Mouse (Mus musculus): Measurements from ENCODE around the gene Dut. TPM values are rescaled to one million over a fixed set of nuclear protein-coding genes. Genes with fewer than 3 reads are reported as not detected.

Gene Dut
- polyA plus RNA-seq, 1 experiment from 2014 or later, result 273 TPM

- WGBS, result 90% methylated on average over 5 of the region's 5 CpGs
- DNase-seq (ENCODE audit: low spot score), result no peak
- no peaks in the 10 kb centered on the region for H3K27me3 ChIP-seq (ENCODE audit: low read depth, poor library complexity, severe bottlenecking)
- H3K4me1 ChIP-seq, result no peaks in the 10 kb centered on the region
- no peak overlapping the region for H3K27ac ChIP-seq (replicated peaks)
- no peak overlapping the region for H3K4me3 ChIP-seq
- no peaks in the 10 kb centered on the region for H3K9me3 ChIP-seq (replicated peaks)
- no peaks in the 10 kb centered on the region for H3K36me3 ChIP-seq
Observed at GRCm38 (mm10) chr2:125293969-125294491, 47.0 kb downstream of the Dut start.

- H3K4me3 ChIP-seq, result no peak overlapping the region
- 86% methylated on average over 3 of the region's 3 CpGs for WGBS
- no peaks in the 10 kb centered on the region for H3K9me3 ChIP-seq (replicated peaks)
- H3K27ac ChIP-seq (replicated peaks), result no peak overlapping the region
- H3K27me3 ChIP-seq (ENCODE audit: low read depth, poor library complexity, severe bottlenecking), result no peaks in the 10 kb centered on the region
- no peak for DNase-seq (ENCODE audit: low spot score)
- H3K4me1 ChIP-seq, result no peaks in the 10 kb centered on the region
- H3K36me3 ChIP-seq, result 0 out of 2 replicates have a peak, but pooled peaks cover under 1% of the 10 kb centered on the region
Observed at GRCm38 (mm10) chr2:125295526-125295925, 48.5 kb downstream of the Dut start.

- no peak overlapping the region for H3K4me3 ChIP-seq
- H3K36me3 ChIP-seq, result peaks cover 25% of the 10 kb centered on the region; the same call in 1 of the 2 replicates
- no peak for DNase-seq (ENCODE audit: low spot score)
- no peaks in the 10 kb centered on the region for H3K27me3 ChIP-seq (ENCODE audit: low read depth, poor library complexity, severe bottlenecking)
- no peaks in the 10 kb centered on the region for H3K4me1 ChIP-seq
- H3K9me3 ChIP-seq (replicated peaks), result no peaks in the 10 kb centered on the region
- no peak overlapping the region for H3K27ac ChIP-seq (replicated peaks)
- WGBS, result 98% methylated on average over 1 of the region's 1 CpGs
Observed at GRCm38 (mm10) chr2:125298841-125299240, 51.9 kb downstream of the Dut start.

- no peak for DNase-seq (ENCODE audit: low spot score)
- Histone ChIP-seq H3K27me3 (ENCODE audit: low read depth, poor library complexity, severe bottlenecking) (no peaks in the 10 kb centered on the region), H3K36me3 (peaks cover 39% of the 10 kb centered on the region), H3K4me3 (no peak overlapping the region), H3K4me1 (no peaks in the 10 kb centered on the region), H3K9me3 (replicated peaks) (no peaks in the 10 kb centered on the region), H3K27ac (replicated peaks) (no peak overlapping the region)
- WGBS, result 59% methylated on average over 9 of the region's 9 CpGs
Observed at GRCm38 (mm10) chr2:125301877-125302624, 55.1 kb downstream of the Dut start.

GRCm38 (mm10) chr2:125302625-125302924 is 55.6 kb downstream of the Dut start:
- peaks cover 42% of the 10 kb centered on the region for H3K36me3 ChIP-seq
- H3K4me3 ChIP-seq, result no peak overlapping the region
- DNase-seq (ENCODE audit: low spot score), result no peak
- H3K27ac ChIP-seq (replicated peaks), result no peak overlapping the region
- WGBS, result 82% methylated on average over 8 of the region's 8 CpGs
- H3K9me3 ChIP-seq (replicated peaks), result no peaks in the 10 kb centered on the region
- H3K27me3 ChIP-seq (ENCODE audit: low read depth, poor library complexity, severe bottlenecking), result no peaks in the 10 kb centered on the region
- H3K4me1 ChIP-seq, result no peaks in the 10 kb centered on the region

GRCm38 (mm10) chr2:125303764-125304384 is 56.9 kb downstream of the Dut start:
- H3K4me3 ChIP-seq, result no peak overlapping the region
- no peaks in the 10 kb centered on the region for H3K27me3 ChIP-seq (ENCODE audit: low read depth, poor library complexity, severe bottlenecking)
- H3K27ac ChIP-seq (replicated peaks), result no peak overlapping the region
- DNase-seq (ENCODE audit: low spot score), result no peak
- no peaks in the 10 kb centered on the region for H3K4me1 ChIP-seq
- 70% methylated on average over 5 of the region's 5 CpGs for WGBS
- H3K9me3 ChIP-seq (replicated peaks), result no peaks in the 10 kb centered on the region
- H3K36me3 ChIP-seq, result peaks cover 50% of the 10 kb centered on the region

GRCm38 (mm10) chr2:125304746-125305145 is 57.8 kb downstream of the Dut start:
- WGBS, result 98% methylated on average over 3 of the region's 3 CpGs
- DNase-seq (ENCODE audit: low spot score), result no peak
- no peak overlapping the region for H3K27ac ChIP-seq (replicated peaks)
- no peaks in the 10 kb centered on the region for H3K4me1 ChIP-seq
- H3K36me3 ChIP-seq, result peaks cover 59% of the 10 kb centered on the region
- H3K4me3 ChIP-seq, result no peak overlapping the region
- no peaks in the 10 kb centered on the region for H3K9me3 ChIP-seq (replicated peaks)
- H3K27me3 ChIP-seq (ENCODE audit: low read depth, poor library complexity, severe bottlenecking), result no peaks in the 10 kb centered on the region

GRCm38 (mm10) chr2:125305671-125306070 is 58.7 kb downstream of the Dut start:
- no peaks in the 10 kb centered on the region for H3K4me1 ChIP-seq
- no peaks in the 10 kb centered on the region for H3K9me3 ChIP-seq (replicated peaks)
- peaks cover 58% of the 10 kb centered on the region for H3K36me3 ChIP-seq
- WGBS, result 85% methylated on average over 3 of the region's 3 CpGs
- no peaks in the 10 kb centered on the region for H3K27me3 ChIP-seq (ENCODE audit: low read depth, poor library complexity, severe bottlenecking)
- no peak for DNase-seq (ENCODE audit: low spot score)
- H3K27ac ChIP-seq (replicated peaks), result no peak overlapping the region
- no peak overlapping the region for H3K4me3 ChIP-seq

Other genes with a start within 250 kb of the Dut start
- 3.5 and 5.1 TPM in 2 replicates for gene Slc24a5, start 179.1 kb upstream of the Dut start, polyA plus RNA-seq (2016; fragmentation: Nextera tagmentation; extraction: Ambion mirVana)
- 177 and 207 TPM in 2 replicates for gene Myef2, start 123.5 kb upstream of the Dut start, polyA plus RNA-seq (2016; fragmentation: Nextera tagmentation; extraction: Ambion mirVana)
- gene Ctxn2, start 110.5 kb upstream of the Dut start, polyA plus RNA-seq (2016; fragmentation: Nextera tagmentation; extraction: Ambion mirVana), result 0.17 TPM in 1 of 2 replicates, not detected in the other
- not detected in 2 replicates for gene Slc12a1, start 94.7 kb upstream of the Dut start, polyA plus RNA-seq (2016; fragmentation: Nextera tagmentation; extraction: Ambion mirVana)